Mouse (Mus musculus): ENCODE measurements around the gene Vsir.

Vsir gene

GRCm38 (mm10) chr10:60381142-60381925 lies 34.7 kb downstream of the Vsir start:
- no peak for DNase-seq (ENCODE audit: low spot score in 2 of 2)

DNA sequence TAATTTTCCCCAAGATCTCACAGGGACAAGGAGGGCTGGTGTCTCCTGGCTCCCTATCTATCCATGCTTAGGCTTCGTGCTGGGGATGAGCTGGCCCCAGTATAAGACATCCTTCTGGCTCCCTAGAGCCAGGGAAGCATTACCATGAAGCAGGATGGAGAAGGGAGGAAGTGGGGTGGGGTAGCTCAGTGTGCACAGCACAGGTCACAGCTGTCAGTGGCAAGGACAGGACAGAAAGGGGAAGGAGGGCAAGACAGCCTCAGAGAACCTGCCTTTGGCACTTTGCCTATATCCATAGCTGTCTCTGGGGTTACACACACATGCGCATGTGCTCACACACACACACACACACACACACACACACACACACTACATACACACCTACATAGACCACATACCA lies 41.7 kb downstream of the Vsir start:
- no peak for DNase-seq (ENCODE audit: low spot score in 2 of 2)

GRCm38 (mm10) chr10:60389447-60389865 lies 42.8 kb downstream of the Vsir start:
- DNase-seq (ENCODE audit: low spot score in 2 of 2) = no peak

GRCm38 (mm10) chr10:60390177-60390903 lies 43.7 kb downstream of the Vsir start:
- DNase-seq (ENCODE audit: low spot score in 2 of 2) = no peak

DNA sequence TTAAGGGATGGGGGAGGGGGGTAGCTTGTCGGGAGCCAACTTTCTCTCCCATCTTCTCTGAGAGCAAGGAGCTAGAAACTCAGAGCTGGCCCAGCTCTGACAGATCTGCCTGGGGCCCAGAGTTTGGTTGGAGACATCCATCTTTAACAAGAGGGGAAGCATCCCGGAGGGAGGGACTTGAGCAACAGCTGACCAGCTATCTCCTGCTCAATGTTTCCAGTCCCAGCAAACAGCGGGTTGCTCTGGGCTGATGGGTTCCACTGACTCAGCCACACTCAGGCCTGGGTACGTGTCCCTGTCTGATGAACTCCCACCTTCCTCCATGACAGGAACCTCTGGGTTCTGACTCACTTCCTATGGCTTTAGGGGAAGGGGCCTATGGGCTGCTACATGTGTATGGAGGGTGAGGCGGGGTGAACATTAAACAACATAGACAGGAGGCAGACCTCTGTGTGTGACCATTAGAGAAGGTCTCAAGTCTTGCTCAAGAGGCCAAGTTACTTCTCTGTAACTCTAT lies 44.3 kb downstream of the Vsir start:
- DNase-seq (ENCODE audit: low spot score in 2 of 2) = no peak

DNA sequence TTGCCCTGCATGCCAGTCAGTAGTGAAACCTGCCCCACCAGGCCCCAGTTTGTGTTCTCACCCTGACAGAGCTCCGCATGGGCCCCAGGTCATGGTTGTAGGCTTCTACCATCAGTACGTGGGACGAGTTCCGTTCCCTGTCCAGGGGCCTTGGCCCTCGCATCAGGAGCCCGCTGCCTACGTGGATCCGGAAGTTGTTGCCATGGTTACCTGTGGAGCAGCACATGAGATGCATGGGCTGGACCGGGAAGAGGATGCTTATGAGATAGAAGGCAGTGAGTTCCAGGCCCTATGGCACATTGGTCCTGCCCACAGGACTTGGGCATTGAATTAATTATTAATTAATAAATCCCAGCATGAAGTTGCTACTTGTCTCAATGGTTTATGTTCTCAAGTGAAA lies 45.0 kb downstream of the Vsir start:
- DNase-seq (ENCODE audit: low spot score in 2 of 2) = no peak

GRCm38 (mm10) chr10:60394936-60395335 lies 48.3 kb downstream of the Vsir start:
- DNase-seq (ENCODE audit: low spot score in 2 of 2) = no peak

GRCm38 (mm10) chr10:60395605-60396004 lies 49.0 kb downstream of the Vsir start:
- DNase-seq (ENCODE audit: low spot score in 2 of 2) = no peak

GRCm38 (mm10) chr10:60398051-60398814 lies 51.6 kb downstream of the Vsir start:
- no peak for DNase-seq (ENCODE audit: low spot score in 2 of 2)

- no peak for DNase-seq (ENCODE audit: low spot score in 2 of 2)
These were observed 52.8 kb downstream of the Vsir start, which contains the start of gene Gm17455 for GRCm38 (mm10) chr10:60399449-60399848. Gm17455 (plus strand) TSS chr10:60399726.

DNA sequence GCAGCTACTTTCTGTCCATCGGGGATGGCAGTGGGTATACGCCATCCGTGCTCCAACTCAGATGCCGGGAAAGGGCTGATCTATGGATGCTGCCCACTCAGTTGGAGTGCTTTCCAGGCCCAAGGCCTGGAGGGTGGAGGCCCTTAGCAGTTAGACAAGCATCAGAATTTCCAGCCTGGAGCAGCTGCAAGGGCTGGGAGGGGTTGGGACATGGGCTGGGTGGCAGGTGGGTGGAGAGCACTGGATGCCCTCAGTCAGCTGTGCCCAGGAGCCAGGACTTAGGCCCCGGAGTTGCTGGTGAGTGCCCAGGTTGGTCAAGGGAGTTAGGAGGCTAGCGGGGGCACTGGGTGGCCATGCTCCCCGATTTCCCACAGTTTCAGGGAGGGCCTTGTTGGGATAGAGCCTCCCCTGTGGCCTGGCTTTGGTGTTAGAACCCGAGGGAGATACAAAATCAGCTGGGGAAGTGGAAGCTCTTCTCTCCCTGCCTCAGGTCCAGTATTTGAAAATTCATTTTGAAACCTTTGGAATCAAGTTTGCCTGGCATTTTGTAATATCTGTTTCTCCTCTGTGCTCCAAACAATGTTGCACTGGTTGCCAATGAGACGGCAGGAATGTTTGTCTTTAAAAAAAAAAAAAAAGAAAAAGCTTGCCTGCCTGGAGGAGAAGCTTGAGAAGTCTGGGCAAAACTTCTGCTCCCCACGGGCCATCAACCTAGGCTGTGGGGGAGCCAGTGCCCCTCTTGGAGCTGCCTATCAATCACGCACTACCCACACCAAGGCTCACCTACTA lies 54.0 kb downstream of the Vsir start:
- DNase-seq (ENCODE audit: low spot score in 2 of 2) = no peak

DNA sequence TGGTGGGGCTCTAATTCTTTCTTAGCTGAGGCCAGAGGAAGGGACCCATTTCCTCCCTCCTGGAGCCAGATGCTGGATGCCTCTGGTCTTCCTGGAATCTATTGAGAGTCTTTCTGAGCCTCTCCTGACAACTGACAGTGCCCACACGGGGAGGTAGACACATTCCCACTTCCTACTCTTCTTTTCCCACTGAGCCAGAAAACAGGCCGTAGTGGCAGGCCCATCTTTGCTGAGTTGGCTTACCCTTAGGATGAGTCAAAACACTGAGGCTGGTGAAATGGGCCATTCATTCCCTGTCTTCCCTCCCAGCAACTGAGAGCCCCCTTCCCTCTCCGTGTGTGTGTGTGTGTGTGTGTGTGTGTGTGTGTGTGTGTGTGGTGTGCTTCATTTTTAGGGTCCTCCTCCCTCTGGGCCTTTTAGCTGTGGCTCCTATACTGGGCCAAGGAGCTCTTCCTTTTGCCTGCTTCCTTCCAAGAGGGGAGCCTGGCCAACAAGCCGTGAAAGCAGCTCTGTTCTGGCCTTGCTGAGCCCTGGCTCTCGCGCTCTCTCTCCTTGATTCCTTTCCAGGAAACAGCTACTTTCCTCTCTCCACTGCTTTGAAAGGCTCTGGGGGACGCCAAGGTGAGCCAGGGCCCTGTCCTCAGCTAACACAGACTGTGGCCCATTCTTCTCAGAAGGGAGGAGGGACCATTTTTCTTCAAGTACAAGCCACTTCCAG lies 59.0 kb downstream of the Vsir start:
- DNase-seq (ENCODE audit: low spot score in 2 of 2) = peak in 1 of 2 experiments; percentile 26

- peak; percentile 58 to 77 for DNase-seq (ENCODE audit: low spot score in 2 of 2)
These were observed 61.2 kb downstream of the Vsir start for GRCm38 (mm10) chr10:60407831-60408230.

- DNase-seq (ENCODE audit: low spot score in 2 of 2) = no peak
These were observed 65.1 kb downstream of the Vsir start for GRCm38 (mm10) chr10:60411794-60412193.

DNA sequence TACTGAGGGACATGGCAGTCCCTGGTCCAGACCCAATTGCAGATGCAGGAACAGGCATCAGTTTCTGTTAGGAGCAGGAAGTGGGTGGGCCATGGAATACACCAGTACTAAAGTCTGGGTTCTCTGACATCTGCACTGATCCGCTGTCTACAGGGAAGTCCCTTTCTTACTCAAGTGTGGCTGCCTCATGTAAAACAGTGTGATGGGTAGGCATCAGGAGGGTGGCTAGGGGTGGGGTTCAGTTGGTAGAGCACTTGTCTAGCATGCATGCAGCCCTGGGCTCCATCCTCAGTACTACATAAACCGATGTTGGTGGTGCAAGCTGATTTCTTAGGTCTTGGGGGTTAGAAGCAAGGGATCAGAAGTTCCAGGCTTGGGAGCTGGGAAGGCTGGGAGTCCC lies 67.1 kb downstream of the Vsir start:
- DNase-seq (ENCODE audit: low spot score in 2 of 2) = no peak

DNA sequence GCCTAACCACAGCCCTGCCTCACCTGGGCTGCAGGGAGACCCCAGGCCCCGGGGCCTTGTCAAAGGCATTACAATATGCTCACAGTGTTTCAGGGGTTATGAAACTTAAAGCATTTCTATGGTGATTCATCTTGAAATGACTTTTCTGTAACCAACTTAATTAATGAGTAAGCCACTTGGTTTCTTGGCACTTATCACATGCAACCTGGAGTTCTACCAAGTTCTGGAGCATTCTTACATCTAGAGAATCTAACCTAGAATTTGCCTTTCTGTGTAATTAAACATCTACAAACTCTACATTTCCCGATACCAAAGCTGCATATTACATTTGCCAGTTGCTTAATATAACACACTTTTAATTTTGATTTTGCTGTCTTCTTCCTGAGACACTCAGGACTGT lies 70.4 kb downstream of the Vsir start:
- DNase-seq (ENCODE audit: low spot score in 2 of 2) = no peak

- DNase-seq (ENCODE audit: low spot score in 2 of 2) = peak; percentile 68 to 77
These were observed 71.5 kb downstream of the Vsir start for GRCm38 (mm10) chr10:60418137-60418536.

DNA sequence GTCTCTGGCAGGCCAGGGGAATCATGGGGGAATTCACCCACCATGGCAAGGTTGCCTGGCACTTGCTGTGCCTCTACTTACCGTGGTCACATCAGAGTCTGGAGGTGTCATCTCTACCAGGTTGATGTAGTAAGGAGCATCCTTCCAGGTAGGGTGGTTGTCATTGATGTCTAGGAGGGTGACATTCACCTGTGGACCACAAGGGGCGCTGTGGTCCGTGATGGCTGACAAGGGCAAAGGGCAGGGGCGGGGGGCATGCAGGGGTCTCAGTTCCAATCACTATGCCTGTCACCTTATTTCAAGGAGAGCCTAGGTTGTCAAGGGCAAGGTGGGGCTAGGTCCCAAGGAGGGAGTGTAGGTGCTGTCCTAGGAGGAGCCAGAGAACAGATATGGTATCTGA lies 73.0 kb downstream of the Vsir start:
- DNase-seq (ENCODE audit: low spot score in 2 of 2) = no peak

All from cerebellum, postnatal 4 days (tissue).